Mouse (Mus musculus) Patski (cell line): ENCODE results near the gene Pqlc2. TPM values are rescaled to one million over a fixed set of nuclear protein-coding genes. Genes with fewer than 3 reads are reported as not detected.
A peak's percentile ranks its signal among the peaks of the same experiment; 100 is the strongest.

Experiments
- ATAC-seq: fragments of 100-300 bp; one replicate; pipeline ENCODE4 v1.8.0; 2021
- CTCF ChIA-PET: fragments of 350-600 bp; sonication (Branson Sonifier 250); formaldehyde crosslinking; loops from one replicate; lab custom pipeline; 2022; ENCODE audit warnings: inconsistent platforms; lab: Charles Lee
- POLR2A ChIA-PET: fragments of 350-600 bp; sonication (Branson Sonifier 250); formaldehyde crosslinking; loops from one replicate; lab custom pipeline; 2022; ENCODE audit warnings: antibody characterized with exemption, inconsistent platforms; lab: Charles Lee
- DNase-seq: peaks from one replicate; pipeline ENCODE4 v3.0.0-alpha.2; 2011; ENCODE audit warnings: low read depth, low spot score
- H3K27me3 ChIP-seq: fragments of 371-371 bp; one replicate; pipeline ENCODE4 v1.5.1; 2021
- CTCF ChIP-seq: fragments of 100-300 bp; IDR thresholded peaks from one replicate; pipeline ENCODE4 v1.5.1; 2021
- in situ Hi-C: fragments of 300-500 bp; cut with MboI; formaldehyde crosslinking; loops from 3 replicates; pipeline ENCODE4 v1.11.1; 2018; ENCODE audit warnings: low pct_unique_long_range_greater_than_20kb, mixed read lengths
- polyA plus RNA-seq: library from polyadenylated mRNA; unstranded; gene quantifications from one replicate; pipeline ENCODE4 v1.2.3, GENCODE M21; 2021

Gene Pqlc2
- polyA plus RNA-seq, 1 experiment from 2014 or later, result 9.9 TPM

- no peaks in the 10 kb centered on the region for H3K27me3 ChIP-seq
- ATAC-seq, result no peak
- ChIA-PET POLR2A (no interaction called here), CTCF (interaction anchor here (1.6 kb wide), 1 partner anchor 9 kb away, joined by 3 read pairs; no protein-coding TSS in a partner anchor)
- no peak for DNase-seq
- in situ Hi-C loops, result no loop called here
- no peak for TF ChIP-seq CTCF
Measured at GRCm38 (mm10) chr4:139267335-139267734, 43.2 kb downstream of the Pqlc2 start.

- H3K27me3 ChIP-seq, result no peaks in the 10 kb centered on the region
- ATAC-seq (no peak), DNase-seq (no peak)
- ChIA-PET CTCF (no interaction called here), POLR2A (no interaction called here)
- in situ Hi-C loops, result no loop called here
- no peak for TF ChIP-seq CTCF
Measured at GRCm38 (mm10) chr4:139266500-139266865, 44.0 kb downstream of the Pqlc2 start.

GRCm38 (mm10) chr4:139265783-139266499, 44.6 kb downstream of the Pqlc2 start:
- DNase-seq (no peak), ATAC-seq (no peak)
- in situ Hi-C loops, result no loop called here
- H3K27me3 ChIP-seq, result no peaks in the 10 kb centered on the region
- ChIA-PET CTCF (no interaction called here), POLR2A (no interaction called here)
- no peak for TF ChIP-seq CTCF

- no peaks in the 10 kb centered on the region for H3K27me3 ChIP-seq
- CTCF ChIA-PET, result interaction anchor here (0.8 to 1.3 kb wide), 2 partner anchors 11 to 25 kb away, joined by 3 read pairs; no protein-coding TSS in a partner anchor
- in situ Hi-C loops, result no loop called here
- no peak for TF ChIP-seq CTCF
- ATAC-seq (no peak), DNase-seq (no peak)
- POLR2A ChIA-PET, result no interaction called here
Measured at GRCm38 (mm10) chr4:139262981-139263380, 47.5 kb downstream of the Pqlc2 start.

DNA sequence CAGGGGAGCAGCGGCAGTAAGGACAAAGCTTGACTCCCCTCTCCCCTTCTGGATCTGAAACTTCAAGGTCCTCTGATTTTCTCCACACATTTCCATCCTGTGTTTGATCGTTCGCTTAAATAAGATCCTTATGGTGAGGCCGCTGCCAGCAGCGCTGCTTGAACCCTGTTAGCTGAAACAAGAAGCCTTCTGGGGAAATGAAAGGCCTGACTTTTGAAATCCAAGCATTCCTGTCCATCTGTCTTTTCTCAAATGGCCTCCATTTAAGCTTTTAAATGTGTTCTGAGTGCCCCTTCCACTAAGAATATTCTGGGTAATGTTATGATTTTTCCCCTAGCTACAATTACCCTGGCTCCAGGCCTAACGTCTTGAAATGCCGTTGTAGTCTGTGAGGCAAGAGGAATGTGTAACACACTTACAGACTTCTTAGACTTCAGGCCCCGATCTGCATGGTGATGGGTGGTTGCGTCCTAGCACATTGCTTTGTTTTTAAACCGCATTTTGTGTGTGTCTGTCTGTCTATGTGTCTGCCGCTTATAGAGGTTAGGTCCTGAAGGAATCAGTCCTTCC, 51.1 kb downstream of the Pqlc2 start:
- POLR2A ChIA-PET, result no interaction called here
- in situ Hi-C loops, result loop anchor here (10.0 kb wide), 1 partner anchor 55 kb away; no protein-coding TSS in a partner anchor
- no peaks in the 10 kb centered on the region for H3K27me3 ChIP-seq
- DNase-seq (no peak), ATAC-seq (no peak)
- CTCF ChIA-PET, result interaction anchor here (1.0 to 1.9 kb wide), 2 partner anchors 8 to 28 kb away, joined by 3 to 5 read pairs; no protein-coding TSS in a partner anchor
- TF ChIP-seq CTCF, result no peak

- TF ChIP-seq CTCF, result no peak
- ATAC-seq, result no peak
- CTCF ChIA-PET, result interaction anchor here (1.0 to 1.9 kb wide), 3 partner anchors 9 to 29 kb away, joined by 3 to 5 read pairs (median 3); no protein-coding TSS in a partner anchor
- POLR2A ChIA-PET, result no interaction called here
- no peak for DNase-seq
- in situ Hi-C loops, result loop anchor here (10.0 kb wide), 1 partner anchor 54 kb away; no protein-coding TSS in a partner anchor
- no peaks in the 10 kb centered on the region for H3K27me3 ChIP-seq
Measured at GRCm38 (mm10) chr4:139258621-139259301, 51.7 kb downstream of the Pqlc2 start.

GRCm38 (mm10) chr4:139256708-139257107, 53.8 kb downstream of the Pqlc2 start:
- POLR2A ChIA-PET, result no interaction called here
- CTCF ChIA-PET, result no interaction called here
- no peaks in the 10 kb centered on the region for H3K27me3 ChIP-seq
- DNase-seq, result no peak
- no peak for TF ChIP-seq CTCF
- ATAC-seq, result no peak
- in situ Hi-C loops, result loop anchor here (10.0 kb wide), 1 partner anchor 52 kb away; no protein-coding TSS in a partner anchor

DNA sequence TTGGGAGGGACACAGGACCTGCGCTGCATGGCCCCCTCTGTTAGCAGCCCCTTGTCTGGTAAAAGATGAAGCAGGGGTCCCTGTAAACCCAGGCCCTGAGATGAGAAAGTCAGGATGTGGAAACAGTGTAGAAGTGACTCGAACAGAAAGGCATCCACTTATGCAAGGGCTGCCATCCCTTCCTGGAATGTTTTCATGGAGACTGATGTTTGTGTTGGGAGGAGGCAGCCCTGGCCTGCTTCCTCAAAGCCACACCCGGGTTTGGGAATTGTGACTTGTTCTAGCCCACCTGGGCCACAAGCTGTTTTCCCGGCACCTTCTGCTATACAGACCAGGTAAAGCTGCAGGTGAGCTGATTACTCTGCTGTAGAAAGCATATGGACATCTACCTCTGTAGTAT, 54.4 kb downstream of the Pqlc2 start:
- CTCF ChIA-PET, result interaction anchor here (1.4 kb wide), 1 partner anchor 171 kb away, joined by 4 read pairs; no protein-coding TSS in a partner anchor
- ATAC-seq (peak; percentile 29), DNase-seq (no peak)
- POLR2A ChIA-PET, result no interaction called here
- TF ChIP-seq CTCF, result no peak
- in situ Hi-C loops, result loop anchor here (10.0 kb wide), 1 partner anchor 51 kb away; no protein-coding TSS in a partner anchor
- H3K27me3 ChIP-seq, result no peaks in the 10 kb centered on the region

DNA sequence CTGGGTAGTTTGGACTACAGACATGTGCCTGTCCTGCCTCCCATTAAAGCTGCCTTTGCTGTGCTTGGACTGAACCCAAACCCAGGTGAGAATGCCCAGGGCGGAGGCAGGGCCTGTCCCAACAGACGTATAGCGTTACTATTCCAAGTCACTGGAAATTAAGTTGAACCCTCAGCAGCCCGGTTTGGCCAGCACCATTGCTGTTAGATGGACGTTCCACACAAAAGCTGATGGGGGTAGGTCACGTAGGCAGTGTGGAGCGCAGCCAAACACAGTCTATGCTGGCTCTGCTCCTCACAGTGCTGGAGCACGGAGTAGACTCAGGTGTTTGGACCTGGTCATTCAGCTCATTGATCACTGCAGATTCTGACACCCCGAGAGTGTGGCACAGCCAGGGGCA, 57.3 kb downstream of the Pqlc2 start:
- ChIA-PET CTCF (no interaction called here), POLR2A (no interaction called here)
- H3K27me3 ChIP-seq, result no peaks in the 10 kb centered on the region
- ATAC-seq (no peak), DNase-seq (no peak)
- in situ Hi-C loops, result loop anchor here (10.0 kb wide), 1 partner anchor 48 kb away; no protein-coding TSS in a partner anchor
- no peak for TF ChIP-seq CTCF

DNA sequence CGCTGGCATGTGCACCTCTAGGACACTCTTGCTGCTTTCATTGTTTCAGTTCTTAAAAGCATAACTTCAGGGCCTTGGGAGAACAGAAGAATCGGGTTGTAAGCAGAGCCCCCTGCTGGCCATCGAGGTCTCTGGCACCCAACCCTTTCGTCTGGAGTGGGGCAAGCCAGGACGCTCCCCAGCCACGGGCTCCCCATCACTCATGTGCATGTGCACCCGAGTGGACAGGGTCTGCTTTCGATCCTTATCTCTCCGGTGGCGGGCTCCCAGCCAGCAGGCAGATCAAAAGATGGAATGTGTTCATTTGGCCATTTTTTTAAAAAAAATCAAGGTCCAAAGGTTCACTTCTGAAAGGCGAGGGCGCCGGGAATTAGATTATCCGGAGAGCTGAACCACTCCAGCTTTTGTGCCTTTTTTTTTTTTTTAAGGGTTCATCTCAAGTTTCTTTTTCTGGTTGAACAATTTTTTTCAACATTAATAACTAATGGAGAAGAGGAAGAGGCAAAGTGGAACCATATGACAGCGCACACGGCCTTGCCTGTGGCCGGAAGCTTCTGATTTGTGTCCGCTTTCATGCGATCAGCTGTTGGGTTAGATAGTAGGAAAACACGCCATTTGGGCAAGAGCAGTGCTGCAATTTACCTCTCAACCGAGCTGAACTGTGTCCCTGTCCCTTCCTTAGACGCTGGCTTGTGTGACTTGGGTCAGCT, 58.3 kb downstream of the Pqlc2 start:
- H3K27me3 ChIP-seq, result no peaks in the 10 kb centered on the region
- ChIA-PET CTCF (interaction anchor here (1.3 kb wide), 1 partner anchor 10 kb away, joined by 4 read pairs; no protein-coding TSS in a partner anchor), POLR2A (interaction anchor here (1.6 kb wide), 1 partner anchor 9 kb away, joined by 3 read pairs; no protein-coding TSS in a partner anchor)
- in situ Hi-C loops, result loop anchor here (10.0 kb wide), 1 partner anchor 47 kb away; no protein-coding TSS in a partner anchor
- peak; percentile 89 for TF ChIP-seq CTCF
- ATAC-seq, result no peak
- no peak for DNase-seq
